Mouse (Mus musculus): ENCODE data around the gene Trim45. TPM values are rescaled to one million over a fixed set of nuclear protein-coding genes. Genes with fewer than 3 reads are reported as not detected.

Trim45 gene
- total and polyA plus RNA-seq, 2 experiments from 2014 or later = 5.1 to 6.7 TPM

GRCm38 (mm10) chr3:100911026-100911425 is 11.0 kb upstream of the Trim45 start:
- Histone ChIP-seq H3K36me3 (ENCODE audit: insufficient read depth, low read length) (no peaks in the 10 kb centered on the region), H3K4me1 (ENCODE audit: insufficient read depth, low read length) (no peaks in the 10 kb centered on the region), H3K27ac (ENCODE audit: low read depth, low read length) (no peak overlapping the region), H3K4me3 (ENCODE audit: low read depth, low read length) (no peak overlapping the region), H3K27me3 (ENCODE audit: insufficient read depth, low read length) (no peaks in the 10 kb centered on the region), H3K9ac (replicated peaks; ENCODE audit: low read length, poor library complexity, severe bottlenecking) (no peak overlapping the region), H3K4me2 (ENCODE audit: low read depth, low read length, poor library complexity, severe bottlenecking) (no peak overlapping the region), H3K9me3 (ENCODE audit: low read length) (no peaks in the 10 kb centered on the region)
- DNase-seq (ENCODE audit: low spot score) (no peak), ATAC-seq (ENCODE audit: low FRiP score) (no peak)
- no peak for TF ChIP-seq CTCF (IDR thresholded peaks at IDR 0.05)
- WGBS = 83% methylated on average over 9 of the region's 9 CpGs

DNA sequence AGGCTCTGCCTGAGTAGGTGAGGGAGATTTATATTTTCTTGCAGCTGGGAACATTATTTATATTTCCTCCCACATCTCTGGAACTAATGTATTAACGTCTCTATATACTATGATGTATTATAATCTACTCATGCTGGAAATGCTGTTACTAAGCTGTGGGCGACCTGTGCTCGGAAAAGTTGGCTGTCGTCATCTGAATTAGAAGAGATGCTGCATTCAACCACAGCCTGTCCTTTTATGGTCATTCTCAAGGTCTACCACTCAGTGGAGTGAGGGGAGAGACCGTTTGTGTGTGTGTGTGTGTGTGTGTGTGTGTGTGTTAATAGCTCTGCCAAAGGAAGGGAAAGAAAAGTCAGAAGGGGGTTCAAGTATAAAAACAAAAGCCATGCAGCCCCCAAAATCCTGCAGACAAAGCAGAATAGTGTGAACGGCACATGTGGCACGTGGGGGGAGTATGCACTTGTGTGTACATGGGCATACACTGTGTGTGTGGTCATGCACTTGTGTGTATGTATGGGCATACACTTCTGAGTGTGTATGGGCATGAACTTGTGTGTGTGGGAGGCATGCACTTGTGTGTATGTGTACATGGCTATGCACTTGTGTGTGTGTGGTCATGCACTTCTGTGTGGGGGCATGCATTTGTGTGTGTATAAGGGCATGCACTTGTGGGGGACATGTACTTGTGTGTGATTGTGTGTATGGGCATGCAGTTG is 10.3 kb upstream of the Trim45 start:
- Histone ChIP-seq H3K9ac (replicated peaks; ENCODE audit: low read length, poor library complexity, severe bottlenecking) (no peak overlapping the region), H3K4me3 (ENCODE audit: low read depth, low read length) (no peak overlapping the region), H3K4me1 (ENCODE audit: insufficient read depth, low read length) (no peaks in the 10 kb centered on the region), H3K27ac (ENCODE audit: low read depth, low read length) (no peak overlapping the region), H3K9me3 (ENCODE audit: low read length) (no peaks in the 10 kb centered on the region), H3K36me3 (ENCODE audit: insufficient read depth, low read length) (no peaks in the 10 kb centered on the region), H3K27me3 (ENCODE audit: insufficient read depth, low read length) (no peaks in the 10 kb centered on the region), H3K4me2 (ENCODE audit: low read depth, low read length, poor library complexity, severe bottlenecking) (no peak overlapping the region)
- ATAC-seq (ENCODE audit: low FRiP score) = peak; percentile 26; the same call in 1 of the 2 replicates
- no peak for DNase-seq (ENCODE audit: low spot score)
- 69% methylated on average over 7 of the region's 7 CpGs for WGBS
- no peak for TF ChIP-seq CTCF (IDR thresholded peaks at IDR 0.05)

- Histone ChIP-seq H3K27ac (ENCODE audit: low read depth, low read length) (no peak overlapping the region), H3K36me3 (ENCODE audit: insufficient read depth, low read length) (no peaks in the 10 kb centered on the region), H3K27me3 (ENCODE audit: insufficient read depth, low read length) (no peaks in the 10 kb centered on the region), H3K9me3 (ENCODE audit: low read length) (no peaks in the 10 kb centered on the region), H3K9ac (replicated peaks; ENCODE audit: low read length, poor library complexity, severe bottlenecking) (no peak overlapping the region), H3K4me1 (ENCODE audit: insufficient read depth, low read length) (no peaks in the 10 kb centered on the region), H3K4me3 (ENCODE audit: low read depth, low read length) (no peak overlapping the region), H3K4me2 (ENCODE audit: low read depth, low read length, poor library complexity, severe bottlenecking) (no peak overlapping the region)
- WGBS = 17% methylated on average over 7 of the region's 7 CpGs
- ATAC-seq (ENCODE audit: low FRiP score) (no peak), DNase-seq (ENCODE audit: low spot score) (peak; percentile 83)
- TF ChIP-seq CTCF (IDR thresholded peaks at IDR 0.05) = peak; percentile 82
Measured at GRCm38 (mm10) chr3:100916844-100917243, 5.2 kb upstream of the Trim45 start.

- WGBS = 82% methylated on average over 9 of the region's 9 CpGs
Measured at GRCm38 (mm10) chr3:100920611-100921140, 1.3 kb upstream of the Trim45 start.

DNA sequence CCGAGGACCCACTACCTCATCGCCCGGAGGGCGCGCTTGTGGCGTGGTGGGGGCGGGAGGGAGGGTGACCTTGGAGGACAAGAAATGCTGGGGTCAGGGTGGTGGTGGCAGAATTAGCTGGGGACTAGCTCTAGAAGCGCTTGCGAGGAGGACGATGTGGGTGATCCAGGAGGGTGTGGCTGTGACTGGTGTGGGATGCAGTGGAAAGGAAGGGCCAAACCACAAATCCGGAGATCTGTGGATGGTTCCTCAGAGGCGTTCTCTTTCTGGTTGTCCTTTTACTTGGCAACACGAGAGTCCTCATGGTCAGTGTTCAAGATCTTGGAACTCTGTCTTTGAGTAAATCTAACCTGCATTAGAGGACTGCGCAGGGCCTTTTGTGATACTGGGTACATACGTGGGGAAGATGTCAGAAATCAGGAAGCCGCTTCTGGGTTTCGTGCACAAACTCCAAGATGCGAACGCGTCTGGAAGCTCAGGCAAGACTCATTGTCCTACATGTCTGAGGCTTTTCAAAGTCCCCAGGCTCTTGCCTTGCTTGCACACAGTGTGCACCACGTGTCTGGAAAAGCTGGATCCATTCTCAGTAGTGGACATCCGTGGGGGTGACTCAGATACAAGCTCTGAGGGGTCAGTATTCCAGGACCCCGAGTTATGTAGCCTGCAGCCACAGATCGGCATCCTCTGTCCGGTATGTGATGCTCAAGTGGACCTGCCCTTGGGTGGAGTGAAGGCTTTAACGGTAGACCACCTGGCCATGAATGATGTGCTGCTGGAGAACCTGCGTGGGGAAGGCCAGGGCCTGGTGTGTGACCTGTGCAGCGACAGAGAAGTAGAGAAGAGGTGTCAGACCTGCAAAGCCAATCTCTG is 739 bp downstream of the Trim45 start:
- H3K9me3 ChIP-seq (ENCODE audit: low read length) = no peaks in the 10 kb centered on the region
- 37% methylated on average over 27 of the region's 28 CpGs for WGBS
- DNase-seq (ENCODE audit: low spot score) = no peak

More at GRCm38 (mm10) chr3:100920611-100921140, 1.3 kb upstream of the Trim45 start:
- no peak for ATAC-seq (ENCODE audit: low FRiP score)
- no peak for DNase-seq (ENCODE audit: low spot score)
- Histone ChIP-seq H3K27me3 (ENCODE audit: insufficient read depth, low read length) (no peaks in the 10 kb centered on the region), H3K9ac (replicated peaks; ENCODE audit: low read length, poor library complexity, severe bottlenecking) (no peak overlapping the region), H3K4me1 (ENCODE audit: insufficient read depth, low read length) (peaks cover 7% of the 10 kb centered on the region), H3K36me3 (ENCODE audit: insufficient read depth, low read length) (0 out of 2 replicates have a peak, but pooled peaks cover 3% of the 10 kb centered on the region), H3K9me3 (ENCODE audit: low read length) (no peaks in the 10 kb centered on the region), H3K27ac (ENCODE audit: low read depth, low read length) (no peak overlapping the region), H3K4me3 (ENCODE audit: low read depth, low read length) (no peak overlapping the region), H3K4me2 (ENCODE audit: low read depth, low read length, poor library complexity, severe bottlenecking) (no peak overlapping the region)
- no peak for TF ChIP-seq CTCF (IDR thresholded peaks at IDR 0.05)

More for the DNA sequence above, 739 bp downstream of the Trim45 start:
- peak overlapping the region; percentile 51 for H3K4me3 ChIP-seq (ENCODE audit: low read depth, low read length)
- H3K9ac ChIP-seq (replicated peaks; ENCODE audit: low read length, poor library complexity, severe bottlenecking) = peak overlapping the region; percentile 71
- H3K4me1 ChIP-seq (ENCODE audit: insufficient read depth, low read length) = peaks cover 7% of the 10 kb centered on the region
- H3K4me2 ChIP-seq (ENCODE audit: low read depth, low read length, poor library complexity, severe bottlenecking) = peak overlapping the region; percentile 75
- no peak for TF ChIP-seq CTCF (IDR thresholded peaks at IDR 0.05)
- peak; percentile 50 for ATAC-seq (ENCODE audit: low FRiP score)
- peak overlapping the region; percentile 86 for H3K27ac ChIP-seq (ENCODE audit: low read depth, low read length)
- peaks cover 4% of the 10 kb centered on the region; the same call in 1 of the 2 replicates for H3K36me3 ChIP-seq (ENCODE audit: insufficient read depth, low read length)
- H3K27me3 ChIP-seq (ENCODE audit: insufficient read depth, low read length) = no peaks in the 10 kb centered on the region

Measured in midbrain, postnatal 0 days (tissue).